Mouse (Mus musculus): ENCODE measurements around the gene Pot1a. TPM values are rescaled to one million over a fixed set of nuclear protein-coding genes. Genes with fewer than 3 reads are reported as not detected.

Gene Pot1a
- 31.5 and 32.3 TPM in 2 replicates for polyA plus RNA-seq (2015; fragmentation: Nextera tagmentation; extraction: Ambion mirVana)

GRCm38 (mm10) chr6:25808806-25809495 lies at the start of gene Pot1a:
TSS of gene Pot1a (minus strand) at chr6:25809246.
- Histone ChIP-seq H3K27ac (ENCODE audit: low read length) (peak within 1 kb of the TSS; percentile 86), H3K4me2 (ENCODE audit: low read depth, low read length) (peak within 1 kb of the TSS; percentile 73), H3K4me1 (replicated peaks; ENCODE audit: control insufficient read depth, insufficient read depth, low read length) (no peaks in the 10 kb centered on the region; the same call in 1 of the 2 replicates), H3K36me3 (ENCODE audit: control insufficient read depth, insufficient read depth, low read length) (no peaks in the 10 kb centered on the region), H3K4me3 (ENCODE audit: low read length) (peak within 1 kb of the TSS; percentile 78), H3K9ac (ENCODE audit: low read length) (peak within 1 kb of the TSS; percentile 85), H3K27me3 (ENCODE audit: control insufficient read depth, insufficient read depth, low read depth, low read length) (no peaks in the 10 kb centered on the region), H3K9me3 (ENCODE audit: control insufficient read depth, low read length) (no peaks in the 10 kb centered on the region)
- ATAC-seq (ENCODE audit: low read depth): peak; percentile 100
- WGBS: 0% methylated on average over 34 of the region's 34 CpGs

- no peak overlapping the region for H3K27ac ChIP-seq (ENCODE audit: low read length)
- no peak overlapping the region for H3K9ac ChIP-seq (ENCODE audit: low read length)
- no peaks in the 10 kb centered on the region for H3K27me3 ChIP-seq (ENCODE audit: control insufficient read depth, insufficient read depth, low read depth, low read length)
- no peak overlapping the region for H3K4me2 ChIP-seq (ENCODE audit: low read depth, low read length)
- WGBS: 36% methylated on average over 2 of the region's 2 CpGs
- ATAC-seq (ENCODE audit: low read depth): no peak
- no peaks in the 10 kb centered on the region for H3K9me3 ChIP-seq (ENCODE audit: control insufficient read depth, low read length)
- H3K4me1 ChIP-seq (replicated peaks; ENCODE audit: control insufficient read depth, insufficient read depth, low read length): no peaks in the 10 kb centered on the region
- H3K36me3 ChIP-seq (ENCODE audit: control insufficient read depth, insufficient read depth, low read length): no peaks in the 10 kb centered on the region
- H3K4me3 ChIP-seq (ENCODE audit: low read length): no peak overlapping the region
These were observed 27.2 kb upstream of the Pot1a start for GRCm38 (mm10) chr6:25836261-25836660.

- WGBS: 84% methylated on average over 3 of the region's 3 CpGs
- Histone ChIP-seq H3K27ac (ENCODE audit: low read length) (no peak overlapping the region), H3K9me3 (ENCODE audit: control insufficient read depth, low read length) (no peaks in the 10 kb centered on the region), H3K9ac (ENCODE audit: low read length) (no peak overlapping the region), H3K4me2 (ENCODE audit: low read depth, low read length) (no peak overlapping the region), H3K4me1 (replicated peaks; ENCODE audit: control insufficient read depth, insufficient read depth, low read length) (no peaks in the 10 kb centered on the region; the same call in 1 of the 2 replicates), H3K27me3 (ENCODE audit: control insufficient read depth, insufficient read depth, low read depth, low read length) (no peaks in the 10 kb centered on the region), H3K36me3 (ENCODE audit: control insufficient read depth, insufficient read depth, low read length) (no peaks in the 10 kb centered on the region), H3K4me3 (ENCODE audit: low read length) (no peak overlapping the region)
- no peak for ATAC-seq (ENCODE audit: low read depth)
These were observed 3.0 kb downstream of the Pot1a start for GRCm38 (mm10) chr6:25806021-25806420.

- no peaks in the 10 kb centered on the region for H3K9me3 ChIP-seq (ENCODE audit: control insufficient read depth, low read length)
- 29% methylated on average over 3 of the region's 3 CpGs for WGBS
- H3K27me3 ChIP-seq (ENCODE audit: control insufficient read depth, insufficient read depth, low read depth, low read length): no peaks in the 10 kb centered on the region
- H3K36me3 ChIP-seq (ENCODE audit: control insufficient read depth, insufficient read depth, low read length): peaks cover 4% of the 10 kb centered on the region
- no peak overlapping the region for H3K4me3 ChIP-seq (ENCODE audit: low read length)
- H3K9ac ChIP-seq (ENCODE audit: low read length): no peak overlapping the region
- H3K4me1 ChIP-seq (replicated peaks; ENCODE audit: control insufficient read depth, insufficient read depth, low read length): no peaks in the 10 kb centered on the region; the same call in 1 of the 2 replicates
- no peak overlapping the region for H3K27ac ChIP-seq (ENCODE audit: low read length)
- peak; percentile 72 for ATAC-seq (ENCODE audit: low read depth)
- no peak overlapping the region for H3K4me2 ChIP-seq (ENCODE audit: low read depth, low read length)
These were observed 6.8 kb downstream of the Pot1a start for GRCm38 (mm10) chr6:25802269-25802668.

- peaks cover 4% of the 10 kb centered on the region for H3K36me3 ChIP-seq (ENCODE audit: control insufficient read depth, insufficient read depth, low read length)
- WGBS: 92% methylated on average over 6 of the region's 6 CpGs
These were observed 7.8 kb downstream of the Pot1a start for GRCm38 (mm10) chr6:25801230-25801629.

GRCm38 (mm10) chr6:25768238-25768637 lies 40.8 kb downstream of the Pot1a start:
- Histone ChIP-seq H3K27ac (ENCODE audit: low read length) (no peak overlapping the region), H3K27me3 (ENCODE audit: control insufficient read depth, insufficient read depth, low read depth, low read length) (no peaks in the 10 kb centered on the region), H3K4me1 (replicated peaks; ENCODE audit: control insufficient read depth, insufficient read depth, low read length) (no peaks in the 10 kb centered on the region), H3K9me3 (ENCODE audit: control insufficient read depth, low read length) (no peaks in the 10 kb centered on the region), H3K4me2 (ENCODE audit: low read depth, low read length) (no peak overlapping the region), H3K36me3 (ENCODE audit: control insufficient read depth, insufficient read depth, low read length) (peaks cover 10% of the 10 kb centered on the region), H3K9ac (ENCODE audit: low read length) (no peak overlapping the region), H3K4me3 (ENCODE audit: low read length) (no peak overlapping the region)
- no peak for ATAC-seq (ENCODE audit: low read depth)
- 81% methylated on average over 3 of the region's 3 CpGs for WGBS

More at GRCm38 (mm10) chr6:25801230-25801629, 7.8 kb downstream of the Pot1a start:
- H3K4me1 ChIP-seq (replicated peaks; ENCODE audit: control insufficient read depth, insufficient read depth, low read length): no peaks in the 10 kb centered on the region; the same call in 1 of the 2 replicates
- no peaks in the 10 kb centered on the region for H3K9me3 ChIP-seq (ENCODE audit: control insufficient read depth, low read length)
- H3K9ac ChIP-seq (ENCODE audit: low read length): no peak overlapping the region
- H3K27me3 ChIP-seq (ENCODE audit: control insufficient read depth, insufficient read depth, low read depth, low read length): no peaks in the 10 kb centered on the region
- no peak overlapping the region for H3K4me2 ChIP-seq (ENCODE audit: low read depth, low read length)
- no peak overlapping the region for H3K27ac ChIP-seq (ENCODE audit: low read length)
- ATAC-seq (ENCODE audit: low read depth): no peak
- H3K4me3 ChIP-seq (ENCODE audit: low read length): no peak overlapping the region

GRCm38 (mm10) chr6:25767552-25767951 lies 41.5 kb downstream of the Pot1a start:
- no peak overlapping the region for H3K27ac ChIP-seq (ENCODE audit: low read length)
- no peak for ATAC-seq (ENCODE audit: low read depth)
- no peak overlapping the region for H3K4me3 ChIP-seq (ENCODE audit: low read length)
- no peak overlapping the region for H3K4me2 ChIP-seq (ENCODE audit: low read depth, low read length)
- H3K27me3 ChIP-seq (ENCODE audit: control insufficient read depth, insufficient read depth, low read depth, low read length): no peaks in the 10 kb centered on the region
- H3K4me1 ChIP-seq (replicated peaks; ENCODE audit: control insufficient read depth, insufficient read depth, low read length): no peaks in the 10 kb centered on the region
- WGBS: 81% methylated on average over 8 of the region's 8 CpGs
- H3K9me3 ChIP-seq (ENCODE audit: control insufficient read depth, low read length): no peaks in the 10 kb centered on the region
- H3K9ac ChIP-seq (ENCODE audit: low read length): no peak overlapping the region
- peaks cover 11% of the 10 kb centered on the region for H3K36me3 ChIP-seq (ENCODE audit: control insufficient read depth, insufficient read depth, low read length)

GRCm38 (mm10) chr6:25767073-25767472 lies 42.0 kb downstream of the Pot1a start:
- no peaks in the 10 kb centered on the region for H3K9me3 ChIP-seq (ENCODE audit: control insufficient read depth, low read length)
- H3K4me3 ChIP-seq (ENCODE audit: low read length): no peak overlapping the region
- H3K4me2 ChIP-seq (ENCODE audit: low read depth, low read length): no peak overlapping the region
- H3K27me3 ChIP-seq (ENCODE audit: control insufficient read depth, insufficient read depth, low read depth, low read length): no peaks in the 10 kb centered on the region
- no peak overlapping the region for H3K27ac ChIP-seq (ENCODE audit: low read length)
- no peaks in the 10 kb centered on the region for H3K4me1 ChIP-seq (replicated peaks; ENCODE audit: control insufficient read depth, insufficient read depth, low read length)
- H3K9ac ChIP-seq (ENCODE audit: low read length): no peak overlapping the region
- H3K36me3 ChIP-seq (ENCODE audit: control insufficient read depth, insufficient read depth, low read length): peaks cover 14% of the 10 kb centered on the region
- WGBS: 58% methylated on average over 7 of the region's 7 CpGs
- no peak for ATAC-seq (ENCODE audit: low read depth)

- Histone ChIP-seq H3K9me3 (ENCODE audit: control insufficient read depth, low read length) (no peaks in the 10 kb centered on the region), H3K27me3 (ENCODE audit: control insufficient read depth, insufficient read depth, low read depth, low read length) (no peaks in the 10 kb centered on the region), H3K36me3 (ENCODE audit: control insufficient read depth, insufficient read depth, low read length) (peaks cover 22% of the 10 kb centered on the region), H3K27ac (ENCODE audit: low read length) (no peak overlapping the region), H3K4me2 (ENCODE audit: low read depth, low read length) (no peak overlapping the region), H3K9ac (ENCODE audit: low read length) (no peak overlapping the region), H3K4me3 (ENCODE audit: low read length) (no peak overlapping the region), H3K4me1 (replicated peaks; ENCODE audit: control insufficient read depth, insufficient read depth, low read length) (no peaks in the 10 kb centered on the region)
- 64% methylated on average over 10 of the region's 10 CpGs for WGBS
- no peak for ATAC-seq (ENCODE audit: low read depth)
These were observed 42.8 kb downstream of the Pot1a start for GRCm38 (mm10) chr6:25766283-25766682.

Measured in lung, embryonic 16.5 days (tissue).